Mouse (Mus musculus): ENCODE results near the gene Vcp. TPM values are rescaled to one million over a fixed set of nuclear protein-coding genes. Genes with fewer than 3 reads are reported as not detected.

Vcp gene
- polyA plus RNA-seq, 1 experiment, result 390 TPM

- no peaks in the 10 kb centered on the region for H3K9me3 ChIP-seq (replicated peaks; ENCODE audit: control insufficient read depth, insufficient read depth, low read length, poor library complexity, severe bottlenecking)
- no peak overlapping the region for H3K4me3 ChIP-seq (ENCODE audit: low read depth, low read length)
- TF ChIP-seq EP300 (IDR thresholded peaks at IDR 0.05; ENCODE audit: insufficient read depth, low read depth, low read length) (no peak), POLR2A (IDR thresholded peaks at IDR 0.05; ENCODE audit: insufficient read depth, low read length) (no peak), CTCF (IDR thresholded peaks at IDR 0.05; ENCODE audit: low read depth, low read length) (no peak)
Observed at GRCm38 (mm10) chr4:42944185-42944584, 56.1 kb downstream of the Vcp start.

GRCm38 (mm10) chr4:42943341-42943740, 57.0 kb downstream of the Vcp start:
- no peaks in the 10 kb centered on the region for H3K27me3 ChIP-seq (ENCODE audit: control insufficient read depth, insufficient read depth, low read length, poor library complexity, severe bottlenecking)
- no peaks in the 10 kb centered on the region for H3K4me1 ChIP-seq (ENCODE audit: control insufficient read depth, insufficient read depth, low read length)
- TF ChIP-seq CTCF (IDR thresholded peaks at IDR 0.05; ENCODE audit: low read depth, low read length) (no peak), POLR2A (IDR thresholded peaks at IDR 0.05; ENCODE audit: insufficient read depth, low read length) (no peak), EP300 (IDR thresholded peaks at IDR 0.05; ENCODE audit: insufficient read depth, low read depth, low read length) (no peak)
- H3K27ac ChIP-seq (ENCODE audit: insufficient read depth, low read length), result no peak overlapping the region
- no peak overlapping the region for H3K9ac ChIP-seq (ENCODE audit: low read depth, poor library complexity, severe bottlenecking)
- no peak overlapping the region for H3K4me3 ChIP-seq (ENCODE audit: low read depth, low read length)
- no peaks in the 10 kb centered on the region for H3K9me3 ChIP-seq (replicated peaks; ENCODE audit: control insufficient read depth, insufficient read depth, low read length, poor library complexity, severe bottlenecking)
- no peaks in the 10 kb centered on the region for H3K36me3 ChIP-seq (ENCODE audit: control insufficient read depth, insufficient read depth, low read length, poor library complexity, severe bottlenecking)

More at GRCm38 (mm10) chr4:42944185-42944584, 56.1 kb downstream of the Vcp start:
- no peak overlapping the region for H3K9ac ChIP-seq (ENCODE audit: low read depth, poor library complexity, severe bottlenecking)
- H3K36me3 ChIP-seq (ENCODE audit: control insufficient read depth, insufficient read depth, low read length, poor library complexity, severe bottlenecking), result no peaks in the 10 kb centered on the region
- no peak overlapping the region for H3K27ac ChIP-seq (ENCODE audit: insufficient read depth, low read length)
- no peaks in the 10 kb centered on the region for H3K27me3 ChIP-seq (ENCODE audit: control insufficient read depth, insufficient read depth, low read length, poor library complexity, severe bottlenecking)
- no peaks in the 10 kb centered on the region for H3K4me1 ChIP-seq (ENCODE audit: control insufficient read depth, insufficient read depth, low read length)

DNA sequence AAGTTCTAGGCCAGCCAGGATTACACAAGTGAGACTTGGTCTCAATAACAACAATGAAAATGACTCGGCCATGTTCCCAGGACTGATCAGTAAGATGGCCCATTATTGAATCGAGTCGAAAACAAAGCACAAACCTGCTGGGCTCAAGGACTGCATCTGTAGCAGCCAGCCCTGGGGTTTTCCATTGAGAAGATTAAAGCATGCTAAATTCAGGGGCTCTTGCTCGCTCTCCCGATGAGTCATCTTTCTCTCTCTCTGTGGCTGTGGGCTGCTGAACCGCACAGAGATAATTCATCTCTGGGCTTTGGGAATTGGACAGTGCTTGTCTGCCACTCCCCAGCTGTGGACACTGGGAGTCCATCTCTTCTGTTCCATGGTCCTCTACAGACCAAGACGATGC, 58.9 kb downstream of the Vcp start:
- H3K9ac ChIP-seq (ENCODE audit: low read depth, poor library complexity, severe bottlenecking), result no peak overlapping the region
- H3K4me3 ChIP-seq (ENCODE audit: low read depth, low read length), result no peak overlapping the region
- H3K4me1 ChIP-seq (ENCODE audit: control insufficient read depth, insufficient read depth, low read length), result no peaks in the 10 kb centered on the region
- H3K27me3 ChIP-seq (ENCODE audit: control insufficient read depth, insufficient read depth, low read length, poor library complexity, severe bottlenecking), result no peaks in the 10 kb centered on the region
- no peak for TF ChIP-seq CTCF (IDR thresholded peaks at IDR 0.05; ENCODE audit: low read depth, low read length)
- no peak for TF ChIP-seq POLR2A (IDR thresholded peaks at IDR 0.05; ENCODE audit: insufficient read depth, low read length)
- no peak for TF ChIP-seq EP300 (IDR thresholded peaks at IDR 0.05; ENCODE audit: insufficient read depth, low read depth, low read length)
- H3K27ac ChIP-seq (ENCODE audit: insufficient read depth, low read length), result no peak overlapping the region
- no peaks in the 10 kb centered on the region for H3K36me3 ChIP-seq (ENCODE audit: control insufficient read depth, insufficient read depth, low read length, poor library complexity, severe bottlenecking)
- H3K9me3 ChIP-seq (replicated peaks; ENCODE audit: control insufficient read depth, insufficient read depth, low read length, poor library complexity, severe bottlenecking), result no peaks in the 10 kb centered on the region

DNA sequence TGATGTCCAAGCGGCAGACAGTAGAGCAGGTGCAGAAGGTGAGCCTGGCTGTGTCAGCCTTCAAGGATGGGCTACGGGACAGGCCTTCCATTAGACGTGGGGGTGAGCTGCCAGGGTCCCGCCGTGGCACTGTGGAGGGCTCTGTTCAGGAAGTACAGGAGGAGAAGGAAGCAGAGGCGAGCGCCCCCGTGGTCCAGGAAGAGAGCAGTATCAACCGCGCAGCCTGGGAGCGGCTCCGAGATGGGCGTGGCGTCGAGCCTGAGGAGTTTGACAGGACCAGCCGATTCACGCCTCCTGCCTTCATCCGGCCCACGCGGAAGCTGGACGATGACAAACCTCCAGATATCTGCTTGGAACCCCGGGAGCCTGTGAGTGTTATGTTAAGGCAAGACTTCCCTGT, 66.7 kb downstream of the Vcp start:
- Histone ChIP-seq H3K27me3 (ENCODE audit: control insufficient read depth, insufficient read depth, low read length, poor library complexity, severe bottlenecking) (no peaks in the 10 kb centered on the region), H3K4me3 (ENCODE audit: low read depth, low read length) (peak overlapping the region; percentile 16; the same call in 1 of the 2 replicates), H3K9me3 (replicated peaks; ENCODE audit: control insufficient read depth, insufficient read depth, low read length, poor library complexity, severe bottlenecking) (no peaks in the 10 kb centered on the region), H3K27ac (ENCODE audit: insufficient read depth, low read length) (no peak overlapping the region), H3K9ac (ENCODE audit: low read depth, poor library complexity, severe bottlenecking) (no peak overlapping the region), H3K4me1 (ENCODE audit: control insufficient read depth, insufficient read depth, low read length) (no peaks in the 10 kb centered on the region), H3K36me3 (ENCODE audit: control insufficient read depth, insufficient read depth, low read length, poor library complexity, severe bottlenecking) (no peaks in the 10 kb centered on the region)
- TF ChIP-seq CTCF (IDR thresholded peaks at IDR 0.05; ENCODE audit: low read depth, low read length), result peak; percentile 6
- TF ChIP-seq POLR2A (IDR thresholded peaks at IDR 0.05; ENCODE audit: insufficient read depth, low read length), result no peak

GRCm38 (mm10) chr4:42932229-42932969, 67.9 kb downstream of the Vcp start:
- Histone ChIP-seq H3K27me3 (ENCODE audit: control insufficient read depth, insufficient read depth, low read length, poor library complexity, severe bottlenecking) (no peaks in the 10 kb centered on the region), H3K4me1 (ENCODE audit: control insufficient read depth, insufficient read depth, low read length) (no peaks in the 10 kb centered on the region), H3K4me3 (ENCODE audit: low read depth, low read length) (no peak overlapping the region), H3K9me3 (replicated peaks; ENCODE audit: control insufficient read depth, insufficient read depth, low read length, poor library complexity, severe bottlenecking) (no peaks in the 10 kb centered on the region), H3K9ac (ENCODE audit: low read depth, poor library complexity, severe bottlenecking) (no peak overlapping the region), H3K27ac (ENCODE audit: insufficient read depth, low read length) (no peak overlapping the region), H3K36me3 (ENCODE audit: control insufficient read depth, insufficient read depth, low read length, poor library complexity, severe bottlenecking) (no peaks in the 10 kb centered on the region)
- TF ChIP-seq CTCF (IDR thresholded peaks at IDR 0.05; ENCODE audit: low read depth, low read length) (no peak), POLR2A (IDR thresholded peaks at IDR 0.05; ENCODE audit: insufficient read depth, low read length) (no peak), EP300 (IDR thresholded peaks at IDR 0.05; ENCODE audit: insufficient read depth, low read depth, low read length) (no peak)

Other genes with a start within 250 kb of the Vcp start
- gene Ccl19, start 243.9 kb downstream of the Vcp start, polyA plus RNA-seq (2011; ENCODE audit: insufficient read depth, insufficient read length, low read depth, missing spikeins), result not detected in 2 replicates
- not detected in 2 replicates for gene Ccl21a, start 226.5 kb downstream of the Vcp start, polyA plus RNA-seq (2011; ENCODE audit: insufficient read depth, insufficient read length, low read depth, missing spikeins)
- gene Fam205a1, start 146.6 kb downstream of the Vcp start, polyA plus RNA-seq (2011; ENCODE audit: insufficient read depth, insufficient read length, low read depth, missing spikeins), result not detected in 2 replicates
- gene Gm12394, start 143.7 kb downstream of the Vcp start, polyA plus RNA-seq (2011; ENCODE audit: insufficient read depth, insufficient read length, low read depth, missing spikeins), result not detected in 2 replicates
- not detected in 2 replicates for gene Fam205c, start 126.3 kb downstream of the Vcp start, polyA plus RNA-seq (2011; ENCODE audit: insufficient read depth, insufficient read length, low read depth, missing spikeins)
- 0.10 TPM in 1 of 2 replicates, not detected in the other for gene Phf24, start 83.8 kb downstream of the Vcp start, polyA plus RNA-seq (2011; ENCODE audit: insufficient read depth, insufficient read length, low read depth, missing spikeins)
- 27.2 and 28.9 TPM in 2 replicates for gene Dnajb5, start 50.7 kb downstream of the Vcp start, polyA plus RNA-seq (2011; ENCODE audit: insufficient read depth, insufficient read length, low read depth, missing spikeins)
- not detected in 2 replicates for gene 1700022I11Rik, start 30.9 kb downstream of the Vcp start, polyA plus RNA-seq (2011; ENCODE audit: insufficient read depth, insufficient read length, low read depth, missing spikeins)
- gene Fancg, start 10.0 kb upstream of the Vcp start, polyA plus RNA-seq (2011; ENCODE audit: insufficient read depth, insufficient read length, low read depth, missing spikeins), result 12.8 and 13.8 TPM in 2 replicates
- 22.3 and 25.5 TPM in 2 replicates for gene Pigo, start 25.3 kb upstream of the Vcp start, polyA plus RNA-seq (2011; ENCODE audit: insufficient read depth, insufficient read length, low read depth, missing spikeins)
- 177 and 187 TPM in 2 replicates for gene Stoml2, start 31.2 kb upstream of the Vcp start, polyA plus RNA-seq (2011; ENCODE audit: insufficient read depth, insufficient read length, low read depth, missing spikeins)
- gene Fam214b, start 45.7 kb upstream of the Vcp start, polyA plus RNA-seq (2011; ENCODE audit: insufficient read depth, insufficient read length, low read depth, missing spikeins), result 11.0 and 13.2 TPM in 2 replicates
- 19.9 and 23.1 TPM in 2 replicates for gene Unc13b, start 58.4 kb upstream of the Vcp start, polyA plus RNA-seq (2011; ENCODE audit: insufficient read depth, insufficient read length, low read depth, missing spikeins)

All from ES-Bruce4 (cell line).